Mouse (Mus musculus): ENCODE results near the gene Gpr156. TPM values are rescaled to one million over a fixed set of nuclear protein-coding genes. Genes with fewer than 3 reads are reported as not detected.

The Gpr156 gene
- polyA plus RNA-seq, 1 experiment from 2014 or later = 0.26 TPM

- Histone ChIP-seq H3K27me3 (replicated peaks; ENCODE audit: insufficient read depth, low read length) (no peaks in the 10 kb centered on the region), H3K27ac (ENCODE audit: low read length) (0 out of 2 replicates have a peak overlapping the region, but pooled peaks have one; percentile 11), H3K4me2 (replicated peaks; ENCODE audit: low read depth, low read length) (no peak overlapping the region), H3K4me1 (ENCODE audit: insufficient read depth, low read depth, low read length) (peaks cover 17% of the 10 kb centered on the region), H3K9me3 (ENCODE audit: low read length) (no peaks in the 10 kb centered on the region), H3K36me3 (ENCODE audit: insufficient read depth, low read length) (peaks cover 8% of the 10 kb centered on the region; the same call in 1 of the 2 replicates), H3K9ac (replicated peaks; ENCODE audit: low read depth) (no peak overlapping the region), H3K4me3 (ENCODE audit: low read depth, low read length) (no peak overlapping the region)
- DNase-seq (ENCODE audit: low spot score) (peak; percentile 66), ATAC-seq (peak; percentile 65)
- peak; percentile 1; the same call in 1 of the 2 replicates for TF ChIP-seq CTCF (IDR thresholded peaks at IDR 0.05)
- TF ChIP-seq EP300 (IDR thresholded peaks at IDR 0.05) = peak; percentile 76; the same call in 1 of the 2 replicates
- WGBS = 56% methylated on average over 4 of the region's 4 CpGs
Measured at GRCm38 (mm10) chr16:37874501-37875235, 41.6 kb upstream of the Gpr156 start.

DNA sequence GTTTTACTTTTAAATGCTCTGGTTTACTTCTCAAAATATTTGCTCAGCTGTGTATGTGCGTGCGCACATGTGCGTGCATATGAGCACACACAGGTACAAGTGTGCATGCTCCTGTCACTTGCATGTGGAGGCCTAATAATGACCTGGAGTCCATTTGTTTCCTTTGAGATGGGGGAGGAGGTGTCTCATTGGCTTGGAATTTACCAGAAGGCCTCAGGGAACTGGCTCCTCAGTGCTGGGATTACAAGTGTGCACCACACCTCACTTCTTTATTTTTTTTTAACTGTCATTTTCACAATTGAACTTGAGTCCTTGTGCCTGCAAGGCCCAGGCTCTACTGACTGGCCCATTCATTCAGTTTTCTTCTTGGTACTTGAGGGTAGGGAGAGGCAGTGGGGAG is 38.9 kb upstream of the Gpr156 start:
- no peaks in the 10 kb centered on the region for H3K9me3 ChIP-seq (ENCODE audit: low read length)
- DNase-seq (ENCODE audit: low spot score) (no peak), ATAC-seq (no peak)
- H3K4me1 ChIP-seq (ENCODE audit: insufficient read depth, low read depth, low read length) = peaks cover 5% of the 10 kb centered on the region; the same call in 1 of the 2 replicates
- 97% methylated on average over 3 of the region's 3 CpGs for WGBS
- H3K36me3 ChIP-seq (ENCODE audit: insufficient read depth, low read length) = peaks cover 8% of the 10 kb centered on the region; the same call in 1 of the 2 replicates
- H3K27ac ChIP-seq (ENCODE audit: low read length) = no peak overlapping the region
- H3K9ac ChIP-seq (replicated peaks; ENCODE audit: low read depth) = no peak overlapping the region
- TF ChIP-seq EP300 (IDR thresholded peaks at IDR 0.05) = no peak
- no peak for TF ChIP-seq CTCF (IDR thresholded peaks at IDR 0.05)
- H3K27me3 ChIP-seq (replicated peaks; ENCODE audit: insufficient read depth, low read length) = no peaks in the 10 kb centered on the region
- H3K4me2 ChIP-seq (replicated peaks; ENCODE audit: low read depth, low read length) = no peak overlapping the region
- H3K4me3 ChIP-seq (ENCODE audit: low read depth, low read length) = no peak overlapping the region

- no peaks in the 10 kb centered on the region for H3K27me3 ChIP-seq (replicated peaks; ENCODE audit: insufficient read depth, low read length)
- WGBS = 85% methylated on average over 7 of the region's 7 CpGs
- TF ChIP-seq EP300 (IDR thresholded peaks at IDR 0.05) = no peak
- TF ChIP-seq CTCF (IDR thresholded peaks at IDR 0.05) = no peak
- no peak overlapping the region for H3K27ac ChIP-seq (ENCODE audit: low read length)
- ATAC-seq (no peak), DNase-seq (ENCODE audit: low spot score) (no peak)
- H3K4me2 ChIP-seq (replicated peaks; ENCODE audit: low read depth, low read length) = no peak overlapping the region
- H3K36me3 ChIP-seq (ENCODE audit: insufficient read depth, low read length) = peaks cover 16% of the 10 kb centered on the region; the same call in 1 of the 2 replicates
- no peak overlapping the region for H3K9ac ChIP-seq (replicated peaks; ENCODE audit: low read depth)
- H3K4me3 ChIP-seq (ENCODE audit: low read depth, low read length) = no peak overlapping the region
- H3K4me1 ChIP-seq (ENCODE audit: insufficient read depth, low read depth, low read length) = peaks cover 5% of the 10 kb centered on the region; the same call in 1 of the 2 replicates
- H3K9me3 ChIP-seq (ENCODE audit: low read length) = no peaks in the 10 kb centered on the region
Measured at GRCm38 (mm10) chr16:37878951-37879505, 37.3 kb upstream of the Gpr156 start.

GRCm38 (mm10) chr16:37879750-37880419 is 36.4 kb upstream of the Gpr156 start:
- Histone ChIP-seq H3K36me3 (ENCODE audit: insufficient read depth, low read length) (peaks cover 16% of the 10 kb centered on the region; the same call in 1 of the 2 replicates), H3K27me3 (replicated peaks; ENCODE audit: insufficient read depth, low read length) (no peaks in the 10 kb centered on the region), H3K4me3 (ENCODE audit: low read depth, low read length) (no peak overlapping the region), H3K9ac (replicated peaks; ENCODE audit: low read depth) (no peak overlapping the region), H3K4me1 (ENCODE audit: insufficient read depth, low read depth, low read length) (peaks cover 3% of the 10 kb centered on the region; the same call in 1 of the 2 replicates), H3K4me2 (replicated peaks; ENCODE audit: low read depth, low read length) (no peak overlapping the region), H3K27ac (ENCODE audit: low read length) (no peak overlapping the region), H3K9me3 (ENCODE audit: low read length) (no peaks in the 10 kb centered on the region)
- TF ChIP-seq EP300 (IDR thresholded peaks at IDR 0.05) = no peak
- no peak for ATAC-seq
- 94% methylated on average over 4 of the region's 4 CpGs for WGBS
- no peak for DNase-seq (ENCODE audit: low spot score)

- H3K4me1 ChIP-seq (ENCODE audit: insufficient read depth, low read depth, low read length) = no peaks in the 10 kb centered on the region
- H3K9me3 ChIP-seq (ENCODE audit: low read length) = no peaks in the 10 kb centered on the region
- H3K27ac ChIP-seq (ENCODE audit: low read length) = no peak overlapping the region
- TF ChIP-seq EP300 (IDR thresholded peaks at IDR 0.05) (no peak), CTCF (IDR thresholded peaks at IDR 0.05) (no peak)
- H3K36me3 ChIP-seq (ENCODE audit: insufficient read depth, low read length) = peaks cover 16% of the 10 kb centered on the region; the same call in 1 of the 2 replicates
- no peak overlapping the region for H3K4me3 ChIP-seq (ENCODE audit: low read depth, low read length)
- no peaks in the 10 kb centered on the region for H3K27me3 ChIP-seq (replicated peaks; ENCODE audit: insufficient read depth, low read length)
- 62% methylated on average over 2 of the region's 2 CpGs for WGBS
- no peak for DNase-seq (ENCODE audit: low spot score)
- no peak overlapping the region for H3K9ac ChIP-seq (replicated peaks; ENCODE audit: low read depth)
- no peak overlapping the region for H3K4me2 ChIP-seq (replicated peaks; ENCODE audit: low read depth, low read length)
- no peak for ATAC-seq
Measured at GRCm38 (mm10) chr16:37881168-37881567, 35.1 kb upstream of the Gpr156 start.

DNA sequence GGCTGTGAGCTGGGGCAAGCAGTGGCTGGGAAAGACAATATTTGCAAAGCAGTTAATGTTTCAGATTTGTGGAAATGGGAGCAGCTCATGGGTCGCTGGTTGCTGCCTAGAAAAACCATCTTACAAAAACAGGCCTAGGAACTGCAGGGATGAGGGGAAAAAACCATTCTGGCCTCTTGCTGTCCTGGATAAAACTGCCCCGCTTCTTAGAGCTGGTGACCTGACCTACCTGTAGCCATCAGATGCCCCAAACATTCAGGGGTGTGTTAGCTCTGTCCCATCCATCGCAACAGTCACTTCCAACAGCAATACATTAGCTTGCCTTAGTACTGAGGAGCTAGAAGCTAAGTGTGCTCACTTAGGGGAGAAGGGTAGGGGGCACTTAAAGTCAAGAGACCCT is 27.3 kb upstream of the Gpr156 start:
- H3K9ac ChIP-seq (replicated peaks; ENCODE audit: low read depth) = no peak overlapping the region
- no peaks in the 10 kb centered on the region for H3K9me3 ChIP-seq (ENCODE audit: low read length)
- H3K27ac ChIP-seq (ENCODE audit: low read length) = no peak overlapping the region
- no peaks in the 10 kb centered on the region for H3K27me3 ChIP-seq (replicated peaks; ENCODE audit: insufficient read depth, low read length)
- H3K36me3 ChIP-seq (ENCODE audit: insufficient read depth, low read length) = no peaks in the 10 kb centered on the region
- TF ChIP-seq CTCF (IDR thresholded peaks at IDR 0.05) (no peak), EP300 (IDR thresholded peaks at IDR 0.05) (no peak)
- DNase-seq (ENCODE audit: low spot score) (no peak), ATAC-seq (no peak)
- no peak overlapping the region for H3K4me2 ChIP-seq (replicated peaks; ENCODE audit: low read depth, low read length)
- 87% methylated on average over 3 of the region's 3 CpGs for WGBS
- H3K4me3 ChIP-seq (ENCODE audit: low read depth, low read length) = no peak overlapping the region
- H3K4me1 ChIP-seq (ENCODE audit: insufficient read depth, low read depth, low read length) = no peaks in the 10 kb centered on the region

Measured in lung, postnatal 0 days (tissue).